Mouse (Mus musculus) activated CD4-positive, CD25-positive, alpha-beta regulatory T cell, adult 9 weeks (primary cell): ENCODE data around the gene Wdr72. TPM values are rescaled to one million over a fixed set of nuclear protein-coding genes. Genes with fewer than 3 reads are reported as not detected.

ENCODE experiments used
- polyA plus RNA-seq: library from polyadenylated mRNA; unstranded; fragments of 100-300 nt; shearing (Covaris generic); gene quantifications from one replicate; pipeline ENCODE4 v1.2.1, GENCODE M21; 2017

Wdr72 gene
- not detected for polyA plus RNA-seq

DNA sequence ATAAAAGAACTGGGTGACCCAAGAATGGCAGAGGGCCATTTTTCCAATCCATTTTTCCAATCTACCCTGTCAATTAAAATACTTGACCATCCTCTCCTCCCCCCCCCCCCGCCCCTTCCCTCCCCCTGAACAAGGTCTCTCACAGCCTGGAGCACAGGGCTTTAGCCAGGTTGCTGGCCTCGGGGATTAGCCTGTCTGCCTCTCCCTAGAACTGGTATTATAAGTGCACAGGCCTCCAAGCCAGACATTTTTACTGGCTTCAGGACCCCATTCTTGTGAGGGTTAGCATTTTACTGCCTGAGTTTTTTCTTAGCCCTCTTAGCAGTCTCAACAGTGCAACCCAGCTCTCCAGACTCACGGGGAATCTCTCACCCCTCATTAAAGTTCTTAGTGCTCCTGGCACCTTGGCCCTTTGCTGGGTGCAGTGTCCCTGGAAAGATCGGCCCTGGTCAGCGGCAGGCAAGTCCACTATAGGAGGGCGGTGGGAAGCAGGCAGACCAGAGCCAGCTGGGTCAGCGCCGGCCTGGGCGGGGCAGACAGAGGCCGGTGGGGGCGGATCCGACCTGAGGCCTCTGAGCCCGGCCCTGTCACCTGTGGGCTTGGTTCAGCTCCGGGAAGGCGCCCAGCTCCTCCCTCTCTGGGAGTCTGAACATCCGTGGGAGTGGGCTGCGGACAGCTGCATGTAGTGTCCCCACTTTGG, at the start of gene Wdr72:
Gene Wdr72 (plus strand): TSS at position 596 of the 700 bp plus-strand sequence.

Other genes starting within 250 kb of the Wdr72 start
- gene Unc13c, start 141.4 kb upstream of the Wdr72 start, polyA plus RNA-seq, result not detected